Mouse (Mus musculus): ENCODE measurements at regions not wholly inside any gene's neighbourhood (a gene's known extent, or its start where the extent isn't known, plus 50 kb on each side); places are given as distances from the start of the nearest gene placed in this dataset.

GRCm38 (mm10) chr7:75360874-75361273, 51.8 kb upstream of the Sv2b start:
- in situ Hi-C loops (cut with MboI; ENCODE audit: low pct_unique_long_range_greater_than_20kb in 1 of 2, low sequenced_read_pairs in 2 of 2, unreplicated experiment in 1 of 2) = no loop called here

GRCm38 (mm10) chr7:75362541-75362940, 53.5 kb upstream of the Sv2b start:
- in situ Hi-C loops (cut with MboI; ENCODE audit: low pct_unique_long_range_greater_than_20kb in 1 of 2, low sequenced_read_pairs in 2 of 2, unreplicated experiment in 1 of 2) = no loop called here

GRCm38 (mm10) chr7:75365480-75365879, 56.4 kb upstream of the Sv2b start:
- in situ Hi-C loops (cut with MboI; ENCODE audit: low pct_unique_long_range_greater_than_20kb in 1 of 2, low sequenced_read_pairs in 2 of 2, unreplicated experiment in 1 of 2) = loop anchor here (5.0 kb wide), 2 partner anchors 228 to 233 kb away; no protein-coding TSS in a partner anchor

GRCm38 (mm10) chr7:75366285-75366882, 57.3 kb upstream of the Sv2b start:
- in situ Hi-C loops (cut with MboI; ENCODE audit: low pct_unique_long_range_greater_than_20kb in 1 of 2, low sequenced_read_pairs in 2 of 2, unreplicated experiment in 1 of 2) = loop anchor here (5.0 kb wide), 2 partner anchors 229 to 234 kb away; no protein-coding TSS in a partner anchor

- in situ Hi-C loops (cut with MboI; ENCODE audit: low pct_unique_long_range_greater_than_20kb in 1 of 2, low sequenced_read_pairs in 2 of 2, unreplicated experiment in 1 of 2) = loop anchor here (5.0 kb wide), 2 partner anchors 231 to 236 kb away; no protein-coding TSS in a partner anchor
Measured at GRCm38 (mm10) chr7:75368315-75368714, 59.3 kb upstream of the Sv2b start.

- in situ Hi-C loops (cut with MboI; ENCODE audit: low pct_unique_long_range_greater_than_20kb in 1 of 2, low sequenced_read_pairs in 2 of 2, unreplicated experiment in 1 of 2) = loop anchor here (5.0 kb wide), 2 partner anchors 232 to 237 kb away; no protein-coding TSS in a partner anchor
Measured at GRCm38 (mm10) chr7:75369366-75369765, 60.3 kb upstream of the Sv2b start.

GRCm38 (mm10) chr7:75370595-75371519, 61.8 kb upstream of the Sv2b start:
- in situ Hi-C loops (cut with MboI; ENCODE audit: low pct_unique_long_range_greater_than_20kb in 1 of 2, low sequenced_read_pairs in 2 of 2, unreplicated experiment in 1 of 2) = no loop called here

GRCm38 (mm10) chr7:75371520-75371876, 62.4 kb upstream of the Sv2b start:
- in situ Hi-C loops (cut with MboI; ENCODE audit: low pct_unique_long_range_greater_than_20kb in 1 of 2, low sequenced_read_pairs in 2 of 2, unreplicated experiment in 1 of 2) = no loop called here

GRCm38 (mm10) chr7:75371991-75372390, 62.9 kb upstream of the Sv2b start:
- in situ Hi-C loops (cut with MboI; ENCODE audit: low pct_unique_long_range_greater_than_20kb in 1 of 2, low sequenced_read_pairs in 2 of 2, unreplicated experiment in 1 of 2) = no loop called here

- in situ Hi-C loops (cut with MboI; ENCODE audit: low pct_unique_long_range_greater_than_20kb in 1 of 2, low sequenced_read_pairs in 2 of 2, unreplicated experiment in 1 of 2) = no loop called here
Measured at GRCm38 (mm10) chr7:75372892-75373444, 63.9 kb upstream of the Sv2b start.

- in situ Hi-C loops (cut with MboI; ENCODE audit: low pct_unique_long_range_greater_than_20kb in 1 of 2, low sequenced_read_pairs in 2 of 2, unreplicated experiment in 1 of 2) = no loop called here
Measured at GRCm38 (mm10) chr7:75374506-75374905, 65.4 kb upstream of the Sv2b start.

- in situ Hi-C loops (cut with MboI; ENCODE audit: low pct_unique_long_range_greater_than_20kb in 1 of 2, low sequenced_read_pairs in 2 of 2, unreplicated experiment in 1 of 2) = loop anchor here in 1 of 2 experiments (25.0 kb wide), 1 partner anchor 508 kb away; no protein-coding TSS in a partner anchor
Measured at GRCm38 (mm10) chr7:75379595-75379994, 70.5 kb upstream of the Sv2b start.

GRCm38 (mm10) chr7:75384506-75384911, 70.8 kb upstream of the Akap13 start:
- in situ Hi-C loops (cut with MboI; ENCODE audit: low pct_unique_long_range_greater_than_20kb in 1 of 2, low sequenced_read_pairs in 2 of 2, unreplicated experiment in 1 of 2) = loop anchor here in 1 of 2 experiments (25.0 kb wide), 1 partner anchor 503 kb away; no protein-coding TSS in a partner anchor

- in situ Hi-C loops (cut with MboI; ENCODE audit: low pct_unique_long_range_greater_than_20kb in 1 of 2, low sequenced_read_pairs in 2 of 2, unreplicated experiment in 1 of 2) = loop anchor here in 1 of 2 experiments (25.0 kb wide), 1 partner anchor 500 kb away; no protein-coding TSS in a partner anchor
Measured at GRCm38 (mm10) chr7:75387033-75387432, 68.3 kb upstream of the Akap13 start.

GRCm38 (mm10) chr7:75387821-75388431, 67.4 kb upstream of the Akap13 start:
- in situ Hi-C loops (cut with MboI; ENCODE audit: low pct_unique_long_range_greater_than_20kb in 1 of 2, low sequenced_read_pairs in 2 of 2, unreplicated experiment in 1 of 2) = loop anchor here in 1 of 2 experiments (25.0 kb wide), 1 partner anchor 499 kb away; no protein-coding TSS in a partner anchor

GRCm38 (mm10) chr7:75390162-75390561, 65.2 kb upstream of the Akap13 start:
- in situ Hi-C loops (cut with MboI; ENCODE audit: low pct_unique_long_range_greater_than_20kb in 1 of 2, low sequenced_read_pairs in 2 of 2, unreplicated experiment in 1 of 2) = loop anchor here in 1 of 2 experiments (25.0 kb wide), 1 partner anchor 497 kb away; no protein-coding TSS in a partner anchor

GRCm38 (mm10) chr7:75392783-75393182, 62.6 kb upstream of the Akap13 start:
- in situ Hi-C loops (cut with MboI; ENCODE audit: low pct_unique_long_range_greater_than_20kb in 1 of 2, low sequenced_read_pairs in 2 of 2, unreplicated experiment in 1 of 2) = loop anchor here in 1 of 2 experiments (25.0 kb wide), 1 partner anchor 495 kb away; no protein-coding TSS in a partner anchor

GRCm38 (mm10) chr7:75393466-75393865, 61.9 kb upstream of the Akap13 start:
- in situ Hi-C loops (cut with MboI; ENCODE audit: low pct_unique_long_range_greater_than_20kb in 1 of 2, low sequenced_read_pairs in 2 of 2, unreplicated experiment in 1 of 2) = loop anchor here in 1 of 2 experiments (25.0 kb wide), 1 partner anchor 494 kb away; no protein-coding TSS in a partner anchor
